Mouse (Mus musculus) lung, embryonic 15.5 days (tissue): ENCODE data around the gene Ifnar1. TPM values are rescaled to one million over a fixed set of nuclear protein-coding genes. Genes with fewer than 3 reads are reported as not detected.
"Not testable (repeated sequence)": the region's sequence is repeated elsewhere in the genome, so short reads cannot be mapped to it uniquely, and the experiment has no call there.

Source experiments
- ATAC-seq: fragments of 200-750 bp; cut with Nextera tagmentation; 2 replicates; pipeline ENCODE4 v1.8.0; 2017; ENCODE audit warnings: moderate number of reproducible peaks, borderline replicate concordance; ENCODE audit not compliant: low FRiP score, low TSS enrichment; ENCODE audit errors: extremely low read depth
- H3K27ac ChIP-seq: fragments of 300-500 bp; sonication (generic); 2 replicates; pipeline ENCODE4 v1.5.1; 2015; ENCODE audit warnings: moderate library complexity, mild to moderate bottlenecking, inconsistent platforms
- H3K27me3 ChIP-seq: fragments of 300-500 bp; sonication (generic); 2 replicates; pipeline ENCODE4 v1.6.1; 2015; ENCODE audit warnings: inconsistent platforms
- H3K36me3 ChIP-seq: fragments of 300-500 bp; sonication (generic); 2 replicates; pipeline ENCODE4 v1.6.1; 2015; ENCODE audit warnings: inconsistent platforms
- H3K4me1 ChIP-seq: fragments of 300-500 bp; sonication (generic); 2 replicates; pipeline ENCODE4 v1.6.1; 2015; ENCODE audit warnings: inconsistent platforms
- H3K4me2 ChIP-seq: fragments of 300-500 bp; sonication (generic); 2 replicates; pipeline ENCODE4 v1.6.1; 2015; ENCODE audit warnings: inconsistent platforms, mild to moderate bottlenecking, moderate library complexity
- H3K4me3 ChIP-seq: fragments of 300-500 bp; sonication (generic); 2 replicates; pipeline ENCODE4 v1.5.1; 2015; ENCODE audit warnings: mild to moderate bottlenecking, inconsistent platforms
- H3K9ac ChIP-seq: fragments of 300-500 bp; sonication (generic); 2 replicates; pipeline ENCODE4 v1.6.1; 2015; ENCODE audit warnings: inconsistent platforms
- H3K9me3 ChIP-seq: fragments of 300-500 bp; sonication (generic); 2 replicates; pipeline ENCODE4 v1.6.1; 2016; ENCODE audit warnings: inconsistent platforms
- WGBS: fragments of 180-500 bp; shearing (Covaris S2); methylation state at CpG from one replicate; pipeline ENCODE4 v1.1.7; 2015; 5-methylcytosine and 5-hydroxymethylcytosine counted together
- polyA plus RNA-seq: library from polyadenylated mRNA; unstranded; fragments of >200 nt; fragmentation: Nextera tagmentation; extraction: Ambion mirVana; gene quantifications from 2 replicates; pipeline ENCODE4 v1.2.1, GENCODE M21; 2015

Gene Ifnar1
- 61.5 and 68.0 TPM in 2 replicates for polyA plus RNA-seq

GRCm38 (mm10) chr16:91484808-91485700 is at the start of gene Ifnar1:
Gene Ifnar1, plus strand, starts transcription at chr16:91485238.
- H3K4me3 ChIP-seq, result peak within 1 kb of the TSS; percentile 88
- H3K36me3 ChIP-seq, result peaks cover 6% of the 10 kb centered on the region
- under 1% methylated on average over 57 of the region's 68 CpGs for WGBS
- H3K9me3 ChIP-seq, result no peaks in the 10 kb centered on the region
- H3K27me3 ChIP-seq, result no peaks in the 10 kb centered on the region
- peak within 1 kb of the TSS; percentile 93 for H3K9ac ChIP-seq
- ATAC-seq, result peak; percentile 100
- H3K4me2 ChIP-seq, result peak within 1 kb of the TSS; percentile 63
- H3K27ac ChIP-seq, result peak within 1 kb of the TSS; percentile 98
- peaks cover 21% of the 10 kb centered on the region for H3K4me1 ChIP-seq

DNA sequence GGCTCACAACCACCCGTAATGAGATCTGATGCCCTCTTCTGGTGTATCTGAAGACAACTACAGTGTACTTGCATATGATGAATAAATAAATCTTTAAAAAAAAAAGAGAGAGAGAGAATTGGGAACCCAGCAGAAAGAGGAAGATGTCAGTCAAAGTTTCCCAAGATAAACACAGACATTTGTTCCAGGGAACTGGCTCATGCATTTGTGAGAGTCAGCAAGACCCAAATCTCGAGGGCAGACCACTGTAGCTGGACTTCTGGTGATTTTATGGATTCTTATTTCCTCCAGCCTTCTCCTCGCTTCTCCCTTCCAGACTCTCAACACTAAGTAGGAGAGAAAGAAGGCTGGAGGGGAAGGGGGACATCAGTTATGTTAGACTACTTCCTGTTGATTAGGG is 47.0 kb upstream of the Ifnar1 start:
- ATAC-seq, result no peak
- H3K27ac ChIP-seq, result no peak overlapping the region
- WGBS, result 66% methylated on average over 3 of the region's 3 CpGs

GRCm38 (mm10) chr16:91438599-91438998 is 46.4 kb upstream of the Ifnar1 start:
- H3K27me3 ChIP-seq, H3K36me3 ChIP-seq, ATAC-seq, H3K9me3 ChIP-seq, H3K9ac ChIP-seq, H3K27ac ChIP-seq, H3K4me2 ChIP-seq, H3K4me3 ChIP-seq: not testable (repeated sequence)
- 38% methylated on average over 1 of the region's 1 CpGs for WGBS
- H3K4me1 ChIP-seq, result peaks cover 13% of the 10 kb centered on the region

More for the DNA sequence above, 47.0 kb upstream of the Ifnar1 start:
- Histone ChIP-seq H3K4me2 (no peak overlapping the region), H3K4me1 (peaks cover 13% of the 10 kb centered on the region), H3K9me3 (no peaks in the 10 kb centered on the region), H3K27me3 (no peaks in the 10 kb centered on the region), H3K9ac (no peak overlapping the region), H3K4me3 (no peak overlapping the region), H3K36me3 (no peaks in the 10 kb centered on the region)

- WGBS, result 9% methylated on average over 7 of the region's 7 CpGs
- Histone ChIP-seq H3K36me3 (no peaks in the 10 kb centered on the region), H3K4me2 (no peak overlapping the region; the same call in 1 of the 2 replicates), H3K27ac (peak overlapping the region; percentile 46; the same call in 1 of the 2 replicates), H3K9ac (no peak overlapping the region), H3K27me3 (no peaks in the 10 kb centered on the region), H3K9me3 (no peaks in the 10 kb centered on the region), H3K4me3 (no peak overlapping the region), H3K4me1 (peaks cover 13% of the 10 kb centered on the region)
- ATAC-seq, result peak; percentile 89; the same call in 1 of the 2 replicates
Measured at GRCm38 (mm10) chr16:91441366-91441765, 43.7 kb upstream of the Ifnar1 start.

GRCm38 (mm10) chr16:91441811-91442240 is 43.2 kb upstream of the Ifnar1 start:
- no peak overlapping the region for H3K9ac ChIP-seq
- peak overlapping the region; percentile 46 for H3K27ac ChIP-seq

GRCm38 (mm10) chr16:91442446-91442845 is 42.6 kb upstream of the Ifnar1 start:
- no peak overlapping the region for H3K4me3 ChIP-seq
- H3K9me3 ChIP-seq, result no peaks in the 10 kb centered on the region
- H3K4me2 ChIP-seq, result no peak overlapping the region
- ATAC-seq, result no peak
- no peaks in the 10 kb centered on the region for H3K27me3 ChIP-seq
- no peaks in the 10 kb centered on the region for H3K36me3 ChIP-seq
- H3K27ac ChIP-seq, result no peak overlapping the region
- no peak overlapping the region for H3K9ac ChIP-seq
- peaks cover 19% of the 10 kb centered on the region for H3K4me1 ChIP-seq
- 63% methylated on average over 4 of the region's 4 CpGs for WGBS

More at GRCm38 (mm10) chr16:91441811-91442240, 43.2 kb upstream of the Ifnar1 start:
- Histone ChIP-seq H3K9me3 (no peaks in the 10 kb centered on the region), H3K4me3 (no peak overlapping the region), H3K4me1 (peaks cover 13% of the 10 kb centered on the region), H3K36me3 (no peaks in the 10 kb centered on the region), H3K27me3 (no peaks in the 10 kb centered on the region), H3K4me2 (no peak overlapping the region; the same call in 1 of the 2 replicates)
- ATAC-seq, result peak; percentile 86; the same call in 1 of the 2 replicates
- WGBS, result 71% methylated on average over 7 of the region's 7 CpGs

GRCm38 (mm10) chr16:91443211-91443611 is 41.8 kb upstream of the Ifnar1 start:
- ATAC-seq, result no peak
- Histone ChIP-seq H3K27ac (no peak overlapping the region), H3K4me3 (no peak overlapping the region), H3K36me3 (no peaks in the 10 kb centered on the region), H3K9me3 (no peaks in the 10 kb centered on the region), H3K9ac (no peak overlapping the region), H3K27me3 (no peaks in the 10 kb centered on the region), H3K4me1 (peaks cover 22% of the 10 kb centered on the region), H3K4me2 (no peak overlapping the region)
- WGBS, result 73% methylated on average over 8 of the region's 8 CpGs

DNA sequence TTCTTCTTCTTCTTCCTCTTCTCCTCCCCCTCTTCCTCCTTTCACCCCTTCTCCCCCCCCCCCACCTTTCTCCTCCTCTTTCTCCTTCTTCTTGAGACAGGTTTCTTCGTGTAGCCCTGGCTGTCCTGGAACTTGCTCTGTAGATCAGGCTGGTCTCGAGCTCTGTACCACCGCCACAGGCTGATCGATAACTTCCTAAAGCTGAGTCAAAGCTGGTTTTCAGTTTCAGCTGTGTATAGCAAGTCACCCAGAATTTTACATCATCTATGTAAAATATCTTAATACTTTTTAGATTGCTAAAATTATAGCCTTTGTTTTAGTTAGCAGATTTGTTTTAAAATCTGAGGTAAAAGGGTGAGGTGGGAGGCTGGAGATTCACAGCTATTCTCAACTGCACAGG is 40.2 kb upstream of the Ifnar1 start:
- WGBS, result 76% methylated on average over 4 of the region's 4 CpGs
- Histone ChIP-seq H3K27me3 (no peaks in the 10 kb centered on the region), H3K4me2 (no peak overlapping the region), H3K9me3 (no peaks in the 10 kb centered on the region), H3K27ac (no peak overlapping the region), H3K36me3 (no peaks in the 10 kb centered on the region), H3K9ac (no peak overlapping the region), H3K4me1 (peaks cover 22% of the 10 kb centered on the region), H3K4me3 (no peak overlapping the region)
- ATAC-seq, result no peak

DNA sequence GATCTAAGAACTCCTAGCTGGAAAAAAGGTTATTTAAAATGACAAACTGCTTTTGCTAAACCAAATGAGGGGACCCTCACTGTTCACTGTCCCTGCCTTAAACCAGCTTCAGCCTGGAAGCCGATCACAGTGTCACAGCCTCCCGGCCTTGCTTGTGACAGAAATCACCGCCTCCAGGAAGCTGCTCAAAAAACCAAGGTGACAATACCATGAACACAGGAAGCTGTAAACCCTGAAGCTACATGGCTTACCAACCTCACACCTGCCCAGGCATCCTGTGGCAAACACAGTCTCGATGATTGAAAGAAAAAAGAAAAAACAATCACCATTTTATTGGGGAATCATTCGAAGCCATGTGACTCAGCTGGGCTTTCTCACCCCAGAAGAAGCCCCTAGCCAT is 39.5 kb upstream of the Ifnar1 start:
- Histone ChIP-seq H3K27ac (no peak overlapping the region), H3K4me1 (peaks cover 22% of the 10 kb centered on the region), H3K9me3 (no peaks in the 10 kb centered on the region), H3K9ac (no peak overlapping the region), H3K27me3 (no peaks in the 10 kb centered on the region), H3K4me2 (no peak overlapping the region), H3K36me3 (no peaks in the 10 kb centered on the region), H3K4me3 (no peak overlapping the region)
- no peak for ATAC-seq
- WGBS, result 67% methylated on average over 5 of the region's 5 CpGs

GRCm38 (mm10) chr16:91446778-91447511 is 38.1 kb upstream of the Ifnar1 start:
- H3K36me3 ChIP-seq, result no peaks in the 10 kb centered on the region
- H3K4me1 ChIP-seq, result peaks cover 11% of the 10 kb centered on the region
- no peak for ATAC-seq
- no peak overlapping the region for H3K9ac ChIP-seq
- no peaks in the 10 kb centered on the region for H3K27me3 ChIP-seq
- no peaks in the 10 kb centered on the region for H3K9me3 ChIP-seq
- no peak overlapping the region for H3K4me2 ChIP-seq
- 71% methylated on average over 8 of the region's 8 CpGs for WGBS
- H3K27ac ChIP-seq, result no peak overlapping the region
- H3K4me3 ChIP-seq, result no peak overlapping the region

GRCm38 (mm10) chr16:91447512-91447900 is 37.5 kb upstream of the Ifnar1 start:
- 61% methylated on average over 6 of the region's 6 CpGs for WGBS
- no peak overlapping the region for H3K9ac ChIP-seq
- H3K36me3 ChIP-seq, result no peaks in the 10 kb centered on the region
- no peaks in the 10 kb centered on the region for H3K27me3 ChIP-seq
- H3K4me2 ChIP-seq, result no peak overlapping the region
- no peak for ATAC-seq
- no peaks in the 10 kb centered on the region for H3K9me3 ChIP-seq
- H3K4me3 ChIP-seq, result no peak overlapping the region
- H3K4me1 ChIP-seq, result peaks cover 16% of the 10 kb centered on the region
- no peak overlapping the region for H3K27ac ChIP-seq

GRCm38 (mm10) chr16:91448088-91448487 is 37.0 kb upstream of the Ifnar1 start:
- ATAC-seq, result peak; percentile 39; the same call in 1 of the 2 replicates
- H3K27ac ChIP-seq, result no peak overlapping the region

More at GRCm38 (mm10) chr16:91448088-91448487, 37.0 kb upstream of the Ifnar1 start:
- Histone ChIP-seq H3K9ac (no peak overlapping the region), H3K9me3 (no peaks in the 10 kb centered on the region), H3K4me2 (no peak overlapping the region), H3K4me1 (peaks cover 21% of the 10 kb centered on the region), H3K36me3 (no peaks in the 10 kb centered on the region), H3K4me3 (no peak overlapping the region), H3K27me3 (no peaks in the 10 kb centered on the region)
- 89% methylated on average over 5 of the region's 5 CpGs for WGBS
